Mouse (Mus musculus) liver, adult 2 months (tissue): ENCODE measurements at regions not wholly inside any gene's neighbourhood (a gene's known extent, or its start where the extent isn't known, plus 50 kb on each side); places are given as distances from the start of the nearest gene placed in this dataset.

Source experiments
- DNase-seq: peaks from one replicate; pipeline ENCODE4 v3.0.0-alpha.2; 2011; ENCODE audit warnings: low read depth, low spot score; ENCODE audit errors: extremely low read depth
- H3K27ac ChIP-seq: fragments of 200-500 bp; replicated peaks from 2 replicates; pipeline ENCODE4 v1.5.1; 2012; ENCODE audit warnings: low read depth, mild to moderate bottlenecking, control low read depth, inconsistent platforms, low read length; ENCODE audit not compliant: insufficient read depth
- H3K27me3 ChIP-seq: fragments of 200-500 bp; 2 replicates; pipeline ENCODE4 v1.6.1; 2012; ENCODE audit warnings: mild to moderate bottlenecking, moderate library complexity, low read length, inconsistent platforms; ENCODE audit not compliant: control insufficient read depth, insufficient read depth
- H3K36me3 ChIP-seq: fragments of 200-500 bp; 2 replicates; pipeline ENCODE4 v1.6.1; 2012; ENCODE audit warnings: low read length, inconsistent platforms; ENCODE audit not compliant: control insufficient read depth, insufficient read depth
- H3K4me1 ChIP-seq: fragments of 200-500 bp; 2 replicates; pipeline ENCODE4 v1.6.1; 2011; ENCODE audit warnings: low read length; ENCODE audit not compliant: control insufficient read depth, insufficient read depth
- H3K4me3 ChIP-seq: fragments of 200-500 bp; 2 replicates; pipeline ENCODE4 v1.5.1; 2011; ENCODE audit warnings: low read depth, mild to moderate bottlenecking, control low read depth, low read length, moderate library complexity; ENCODE audit not compliant: insufficient read depth
- H3K79me2 ChIP-seq: fragments of 200-500 bp; 2 replicates; pipeline ENCODE4 v1.6.1; 2012; ENCODE audit warnings: inconsistent platforms, mild to moderate bottlenecking, low read length, moderate library complexity; ENCODE audit not compliant: control insufficient read depth, insufficient read depth
- H3K9ac ChIP-seq: fragments of 200-500 bp; 2 replicates; pipeline ENCODE4 v1.6.1; 2012; ENCODE audit warnings: low read depth, mild to moderate bottlenecking, control low read depth, inconsistent platforms, low read length
- CTCF ChIP-seq: fragments of 200-500 bp; IDR thresholded peaks from 2 replicates; pipeline ENCODE4 v1.5.1; 2011; ENCODE audit warnings: low read depth, low read length, control low read depth
- POLR2A ChIP-seq: fragments of 200-500 bp; IDR thresholded peaks from 2 replicates; pipeline ENCODE4 v1.6.1; 2011; ENCODE audit warnings: low read length, control low read depth; ENCODE audit not compliant: insufficient read depth; ENCODE audit errors: extremely low read depth
- WGBS: fragments of 180-500 bp; shearing (Covaris S2); methylation state at CpG from one replicate; pipeline ENCODE4 v1.1.7; 2018; 5-methylcytosine and 5-hydroxymethylcytosine counted together

DNA sequence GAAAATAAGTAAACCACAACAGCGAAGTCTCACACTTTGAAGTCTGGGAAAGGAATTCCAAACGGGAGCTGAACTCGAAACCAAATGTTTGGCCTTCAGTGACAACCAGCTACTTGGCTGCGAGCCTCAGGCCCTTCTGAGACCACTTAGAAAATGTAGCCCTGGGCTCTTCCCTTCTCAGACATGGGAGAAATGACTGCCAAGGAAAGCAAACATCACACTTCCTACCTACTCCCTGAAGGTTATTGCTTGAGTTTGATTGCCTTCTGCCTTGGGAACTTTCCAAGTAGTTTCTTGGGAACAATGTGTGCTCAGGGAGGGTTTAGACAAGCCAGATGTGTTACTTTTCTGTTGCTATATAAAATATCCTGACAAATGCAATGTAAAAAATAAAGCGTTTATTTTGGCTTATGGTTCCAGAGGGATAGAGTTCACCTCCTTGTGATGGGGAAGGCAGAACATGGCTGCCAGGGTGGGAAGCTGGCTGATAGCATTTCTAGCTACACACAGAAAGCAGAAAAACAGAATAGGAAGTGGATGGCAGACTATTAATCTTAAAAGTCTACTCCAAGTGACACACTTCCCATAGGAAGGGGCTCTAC, 194.8 kb upstream of the Rack1 start:
- no peaks in the 10 kb centered on the region for H3K79me2 ChIP-seq
- no peak overlapping the region for H3K27ac ChIP-seq
- no peak overlapping the region for H3K9ac ChIP-seq
- no peaks in the 10 kb centered on the region for H3K27me3 ChIP-seq
- H3K36me3 ChIP-seq, result no peaks in the 10 kb centered on the region
- TF ChIP-seq POLR2A (no peak), CTCF (no peak)
- no peak for DNase-seq
- 30% methylated on average over 5 of the region's 5 CpGs for WGBS
- no peak overlapping the region for H3K4me3 ChIP-seq
- H3K4me1 ChIP-seq, result no peaks in the 10 kb centered on the region

DNA sequence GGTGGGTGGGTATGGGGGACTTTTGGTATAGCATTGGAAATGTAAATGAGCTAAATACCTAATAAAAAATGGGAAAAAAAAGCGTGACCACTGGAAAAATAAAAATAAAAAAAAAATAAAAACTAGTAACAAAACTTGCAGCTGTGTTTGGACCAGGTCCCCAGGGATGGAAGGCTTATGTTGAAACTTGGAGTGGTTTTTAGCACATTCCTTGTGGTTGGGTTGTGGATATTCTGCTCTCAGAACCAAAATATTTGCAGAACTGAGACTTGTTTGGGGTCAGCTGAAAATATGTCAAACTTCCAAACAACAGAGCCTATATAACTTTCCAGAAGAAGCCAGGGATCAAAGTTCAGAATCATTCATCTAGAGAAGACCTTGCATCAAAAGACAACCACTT, 199.0 kb upstream of the Rack1 start:
- Histone ChIP-seq H3K36me3 (no peaks in the 10 kb centered on the region), H3K79me2 (no peaks in the 10 kb centered on the region), H3K27ac (no peak overlapping the region), H3K27me3 (no peaks in the 10 kb centered on the region), H3K4me3 (no peak overlapping the region), H3K9ac (no peak overlapping the region), H3K4me1 (no peaks in the 10 kb centered on the region)
- no peak for TF ChIP-seq POLR2A
- TF ChIP-seq CTCF, result no peak
- no peak for DNase-seq
- WGBS, result 80% methylated on average over 1 of the region's 1 CpGs

DNA sequence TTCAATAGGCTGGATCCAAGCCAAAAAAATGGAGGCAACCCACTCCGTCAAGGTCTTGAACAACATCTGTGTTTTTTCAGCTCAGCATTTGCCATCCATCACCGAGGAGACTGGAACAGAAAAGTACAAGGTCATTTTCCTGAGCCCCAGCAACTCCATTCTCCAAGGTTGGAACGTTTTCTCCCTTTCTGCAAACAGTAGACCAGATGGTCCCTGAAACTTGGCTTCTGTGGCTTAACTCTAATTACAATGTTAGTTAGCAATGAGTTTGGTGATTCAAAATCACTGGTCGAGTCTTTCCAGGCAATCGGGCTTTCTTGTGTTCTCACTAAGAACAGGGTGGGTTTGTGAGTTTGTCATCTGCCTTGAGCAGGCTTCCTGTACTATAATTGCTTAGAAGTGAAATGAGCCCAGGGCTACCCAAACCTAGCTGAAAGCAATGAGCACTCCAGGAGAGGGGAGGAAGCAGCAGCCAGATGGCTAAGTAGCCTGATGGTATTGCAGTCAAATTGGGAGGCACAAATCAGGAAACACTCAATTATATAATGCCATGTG, 200.5 kb upstream of the Rack1 start:
- TF ChIP-seq POLR2A (no peak), CTCF (no peak)
- no peaks in the 10 kb centered on the region for H3K27me3 ChIP-seq
- no peak overlapping the region for H3K4me3 ChIP-seq
- H3K4me1 ChIP-seq, result no peaks in the 10 kb centered on the region
- WGBS, result 69% methylated on average over 5 of the region's 5 CpGs
- no peaks in the 10 kb centered on the region for H3K36me3 ChIP-seq
- DNase-seq, result no peak
- H3K9ac ChIP-seq, result no peak overlapping the region
- H3K27ac ChIP-seq, result no peak overlapping the region
- no peaks in the 10 kb centered on the region for H3K79me2 ChIP-seq

DNA sequence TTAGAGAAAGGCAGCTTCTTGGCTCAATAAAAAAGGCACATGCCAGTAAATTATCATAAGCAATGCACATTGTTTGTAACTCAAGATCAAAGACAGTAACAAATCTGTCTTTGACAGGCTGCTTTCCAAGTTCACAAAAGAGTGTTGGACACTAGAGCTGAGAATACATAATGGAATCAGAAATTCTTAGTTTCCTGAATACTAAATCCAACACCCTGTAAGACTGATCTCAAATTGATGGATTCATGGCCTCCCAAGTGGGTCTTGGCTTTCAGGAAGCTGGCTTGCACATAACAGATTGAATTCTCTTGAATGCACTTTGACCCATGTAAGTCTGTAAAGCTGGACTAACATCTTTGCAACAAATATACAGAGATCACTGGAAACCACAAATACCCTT, 201.1 kb upstream of the Rack1 start:
- no peak overlapping the region for H3K9ac ChIP-seq
- no peak for TF ChIP-seq POLR2A
- no peak for TF ChIP-seq CTCF
- H3K27me3 ChIP-seq, result no peaks in the 10 kb centered on the region
- no peak for DNase-seq
- no peak overlapping the region for H3K27ac ChIP-seq
- no peaks in the 10 kb centered on the region for H3K4me1 ChIP-seq
- no peak overlapping the region for H3K4me3 ChIP-seq
- H3K36me3 ChIP-seq, result no peaks in the 10 kb centered on the region
- no peaks in the 10 kb centered on the region for H3K79me2 ChIP-seq

DNA sequence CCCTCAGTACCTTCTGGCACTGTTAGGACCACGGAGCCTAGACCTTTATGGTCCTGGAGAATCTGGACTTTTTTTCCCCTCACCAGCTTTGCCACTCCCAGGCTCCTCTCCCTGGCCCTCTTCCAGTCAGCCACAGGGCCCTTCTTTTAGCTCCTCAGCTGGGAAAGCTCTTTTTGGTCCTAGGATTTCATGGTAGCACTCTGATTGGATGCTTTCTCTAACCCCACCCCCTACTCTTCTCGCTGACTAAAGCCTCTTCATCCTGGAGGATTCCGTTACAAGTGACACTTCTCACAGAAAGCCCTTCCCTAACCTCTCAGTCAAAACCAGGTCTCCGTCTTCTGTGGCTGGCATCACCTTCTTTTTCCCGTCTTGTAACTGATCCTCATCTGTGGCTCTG, 205.7 kb upstream of the Rack1 start:
- DNase-seq, result no peak
- no peaks in the 10 kb centered on the region for H3K4me1 ChIP-seq
- no peaks in the 10 kb centered on the region for H3K36me3 ChIP-seq
- no peak overlapping the region for H3K9ac ChIP-seq
- no peaks in the 10 kb centered on the region for H3K27me3 ChIP-seq
- no peak overlapping the region for H3K27ac ChIP-seq
- TF ChIP-seq CTCF (no peak), POLR2A (no peak)
- no peak overlapping the region for H3K4me3 ChIP-seq
- H3K79me2 ChIP-seq, result no peaks in the 10 kb centered on the region
- WGBS, result 37% methylated on average over 5 of the region's 5 CpGs

DNA sequence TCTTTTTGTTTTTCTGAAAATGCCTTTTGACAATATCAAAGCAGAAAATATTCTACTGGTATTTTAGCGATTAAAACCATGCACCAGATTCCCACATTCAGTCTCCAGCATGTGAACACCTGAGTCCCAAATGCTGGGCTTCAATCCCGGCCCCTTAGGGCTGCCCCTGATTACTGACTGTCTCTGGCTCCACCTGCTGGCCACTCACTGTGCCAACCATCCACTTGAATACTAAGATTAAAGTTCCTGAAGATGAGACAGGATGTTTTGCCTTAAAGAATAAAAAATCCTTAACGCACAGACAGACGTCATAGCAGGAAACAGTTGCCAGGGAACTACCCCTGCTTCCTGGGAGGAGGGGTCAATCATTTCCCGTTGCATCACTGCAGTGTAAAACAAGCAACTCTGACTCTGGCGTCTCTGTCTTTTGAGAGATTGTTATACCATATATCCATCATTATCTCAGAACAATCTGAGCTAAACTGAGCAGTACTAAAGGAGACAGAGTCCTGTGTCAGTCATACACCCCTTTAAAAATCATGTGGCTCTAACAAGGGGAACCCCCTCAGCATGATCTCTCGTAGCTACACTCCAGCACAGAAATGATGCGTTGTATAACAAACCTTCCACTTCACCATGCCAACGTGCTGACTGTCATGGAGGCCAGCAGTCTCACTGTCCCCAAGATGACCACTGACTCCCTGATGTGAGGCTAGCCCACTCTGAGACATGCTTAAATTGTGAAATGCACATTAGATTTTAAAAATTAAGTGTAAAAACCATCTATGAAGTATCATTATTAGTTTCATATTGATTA, 211.1 kb upstream of the Rack1 start:
- H3K4me1 ChIP-seq, result no peaks in the 10 kb centered on the region
- H3K36me3 ChIP-seq, result no peaks in the 10 kb centered on the region
- DNase-seq, result peak; percentile 9
- H3K4me3 ChIP-seq, result no peak overlapping the region
- H3K27ac ChIP-seq, result no peak overlapping the region
- no peaks in the 10 kb centered on the region for H3K79me2 ChIP-seq
- TF ChIP-seq POLR2A, result no peak
- peak; percentile 85 for TF ChIP-seq CTCF
- H3K27me3 ChIP-seq, result no peaks in the 10 kb centered on the region
- H3K9ac ChIP-seq, result no peak overlapping the region
- 31% methylated on average over 9 of the region's 9 CpGs for WGBS
